Mouse (Mus musculus): ENCODE results near the gene Nectin1. TPM values are rescaled to one million over a fixed set of nuclear protein-coding genes. Genes with fewer than 3 reads are reported as not detected.

Nectin1 gene
- total and polyA plus RNA-seq, 3 experiments = 3.9 to 6.2 TPM; not detected in 1

DNA sequence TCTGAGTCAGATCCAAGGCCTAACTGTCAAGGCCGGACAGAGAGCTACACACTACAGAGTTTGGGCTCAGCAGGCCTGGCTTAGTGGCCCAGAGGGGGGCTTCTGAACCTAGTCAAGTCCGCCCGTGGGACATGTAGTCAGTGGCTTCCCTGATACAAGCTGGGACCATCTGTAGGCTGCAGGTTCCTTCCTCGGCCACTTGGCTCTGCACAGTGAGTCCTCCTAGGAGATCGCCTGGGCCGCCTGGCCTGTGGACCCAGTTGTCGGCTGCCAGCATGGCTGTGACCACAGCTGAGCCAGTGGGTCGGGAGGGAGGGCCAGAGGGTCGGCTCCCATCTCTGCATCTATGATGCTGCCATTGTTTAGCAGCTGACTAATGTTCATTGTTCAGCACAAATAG is 3.9 kb downstream of the Nectin1 start:
- H3K9ac ChIP-seq (ENCODE audit: control insufficient read depth, low read depth, low read length, poor library complexity, severe bottlenecking) = no peak overlapping the region
- H3K27me3 ChIP-seq (ENCODE audit: control insufficient read depth in 1 of 2, insufficient read depth in 2 of 2, low read length in 2 of 2) = no peaks in the 10 kb centered on the region
- H3K79me2 ChIP-seq (ENCODE audit: control insufficient read depth, insufficient read depth, low read length, poor library complexity) = peaks cover 20% of the 10 kb centered on the region
- 0 out of 4 replicates have a peak, but pooled peaks cover 0 to 2% of the 10 kb centered on the region in 2 experiments for H3K4me1 ChIP-seq (ENCODE audit: control insufficient read depth in 1 of 2, insufficient read depth in 2 of 2, low read length in 2 of 2)
- DNase-seq (ENCODE audit: low read depth, low spot score) = no peak
- no peak overlapping the region for H3K27ac ChIP-seq (ENCODE audit: control insufficient read depth, low read depth, low read length)
- H3K36me3 ChIP-seq (ENCODE audit: control insufficient read depth in 1 of 2, insufficient read depth in 2 of 2, low read length in 2 of 2) = no peaks in the 10 kb centered on the region
- H3K9me3 ChIP-seq (replicated peaks; ENCODE audit: insufficient read depth, low read length) = no peaks in the 10 kb centered on the region
- no peak overlapping the region for H3K4me3 ChIP-seq (ENCODE audit: control insufficient read depth in 1 of 2, insufficient read depth in 1 of 2, low read depth in 2 of 2, low read length in 2 of 2)
- TF ChIP-seq ZNF384 (IDR thresholded peaks at IDR 0.05; ENCODE audit: low read depth, low read length) (no peak), GABPA (IDR thresholded peaks at IDR 0.05; ENCODE audit: low read depth, low read length) (no peak), TAL1 (IDR thresholded peaks at IDR 0.05; ENCODE audit: low read length) (no peak), MEF2A (IDR thresholded peaks at IDR 0.05; ENCODE audit: extremely low read depth, insufficient replicate concordance, low read depth, low read length, poor library complexity, severe bottlenecking) (no peak), POLR2A (IDR thresholded peaks at IDR 0.05; ENCODE audit: control insufficient read depth in 1 of 2, insufficient read depth in 1 of 2, low read depth in 1 of 2, low read length in 2 of 2, poor library complexity in 1 of 2) (no peak), ELF1 (IDR thresholded peaks at IDR 0.05; ENCODE audit: low read depth, low read length) (no peak), KAT2A (conservative IDR thresholded peaks at IDR 0.05; ENCODE audit: low read depth, low read length) (no peak), USF2 (IDR thresholded peaks at IDR 0.05; ENCODE audit: borderline replicate concordance in 1 of 2, insufficient read depth in 1 of 2, low read depth in 1 of 2, low read length in 2 of 2) (no peak), MAX (IDR thresholded peaks at IDR 0.05; ENCODE audit: low read length) (no peak), GATA1 (IDR thresholded peaks at IDR 0.05; ENCODE audit: low read depth, low read length) (no peak), MAZ (IDR thresholded peaks at IDR 0.05; ENCODE audit: low read depth, low read length) (no peak), ZKSCAN1 (IDR thresholded peaks at IDR 0.05; ENCODE audit: low read depth, low read length) (no peak), MYC (IDR thresholded peaks at IDR 0.05; ENCODE audit: low read depth, low read length) (no peak)

- Histone ChIP-seq H3K9ac (ENCODE audit: control insufficient read depth, low read depth, low read length, poor library complexity, severe bottlenecking) (no peak overlapping the region), H3K79me2 (ENCODE audit: control insufficient read depth, insufficient read depth, low read length, poor library complexity) (peaks cover 20% of the 10 kb centered on the region), H3K4me3 (ENCODE audit: control insufficient read depth in 1 of 2, insufficient read depth in 1 of 2, low read depth in 2 of 2, low read length in 2 of 2) (no peak overlapping the region), H3K36me3 (ENCODE audit: control insufficient read depth in 1 of 2, insufficient read depth in 2 of 2, low read length in 2 of 2) (no peaks in the 10 kb centered on the region), H3K27me3 (ENCODE audit: control insufficient read depth in 1 of 2, insufficient read depth in 2 of 2, low read length in 2 of 2) (no peaks in the 10 kb centered on the region), H3K9me3 (replicated peaks; ENCODE audit: insufficient read depth, low read length) (no peaks in the 10 kb centered on the region), H3K4me1 (ENCODE audit: control insufficient read depth in 1 of 2, insufficient read depth in 2 of 2, low read length in 2 of 2) (no peaks in the 10 kb centered on the region), H3K27ac (ENCODE audit: control insufficient read depth, low read depth, low read length) (no peak overlapping the region)
- no peak for DNase-seq (ENCODE audit: low read depth, low spot score)
- no peak for TF ChIP-seq ELF1 (IDR thresholded peaks at IDR 0.05; ENCODE audit: low read depth, low read length)
- TF ChIP-seq E2F4 (IDR thresholded peaks at IDR 0.05; ENCODE audit: borderline replicate concordance, low read depth, low read length) = no peak
- TF ChIP-seq CHD1 (IDR thresholded peaks at IDR 0.05; ENCODE audit: low read depth, low read length) = no peak
- TF ChIP-seq USF2 (IDR thresholded peaks at IDR 0.05; ENCODE audit: borderline replicate concordance in 1 of 2, insufficient read depth in 1 of 2, low read depth in 1 of 2, low read length in 2 of 2) = no peak
- no peak for TF ChIP-seq GATA1 (IDR thresholded peaks at IDR 0.05; ENCODE audit: low read depth, low read length)
- TF ChIP-seq SMC3 (IDR thresholded peaks at IDR 0.05; ENCODE audit: low read depth, low read length) = no peak
- no peak for TF ChIP-seq MAFK (IDR thresholded peaks at IDR 0.05; ENCODE audit: borderline replicate concordance, low read depth, low read length)
- TF ChIP-seq ZMIZ1 (IDR thresholded peaks at IDR 0.05; ENCODE audit: low read depth, low read length) = no peak
- no peak for TF ChIP-seq EP300 (IDR thresholded peaks at IDR 0.05; ENCODE audit: low read depth in 1 of 2, low read length in 2 of 2)
- TF ChIP-seq RAD21 (IDR thresholded peaks at IDR 0.05; ENCODE audit: low read depth, low read length) = no peak
- no peak for TF ChIP-seq ZKSCAN1 (IDR thresholded peaks at IDR 0.05; ENCODE audit: low read depth, low read length)
- no peak for TF ChIP-seq ETS1 (IDR thresholded peaks at IDR 0.05; ENCODE audit: low read depth, low read length)
These were observed 4.7 kb downstream of the Nectin1 start for GRCm38 (mm10) chr9:43748519-43748918.
